Mouse (Mus musculus) CD4-positive, CD25-positive, alpha-beta regulatory T cell, adult 2 months (primary cell): ENCODE data around the gene Iqcf5.

Source experiments
- DNase-seq: peaks from one replicate; pipeline ENCODE4 v3.0.0-alpha.2; 2012; ENCODE audit warnings: low read depth, low spot score

Gene Iqcf5

DNA sequence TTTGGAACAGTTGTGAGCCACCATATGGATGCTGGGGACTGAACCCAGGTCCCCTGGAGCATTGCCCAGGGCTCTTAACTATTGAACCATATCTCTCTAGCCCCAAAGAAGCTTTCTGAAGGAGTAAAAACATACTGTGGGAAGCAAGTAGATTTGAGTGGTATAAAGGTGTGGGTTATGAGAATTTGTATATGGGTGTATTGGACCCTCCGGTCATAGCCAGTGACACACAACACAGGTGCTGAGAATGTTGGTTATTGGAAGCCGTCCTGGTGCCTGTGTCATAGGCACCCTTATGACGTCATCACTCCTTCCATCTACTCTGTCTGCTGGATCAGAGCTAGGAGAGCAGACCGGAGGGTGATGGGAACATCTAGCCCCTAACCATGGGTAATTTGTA, at the start of gene Iqcf5:
Gene Iqcf5, plus strand, starts transcription at position 301 of the 400 bp plus-strand sequence.
- DNase-seq, result no peak

GRCm38 (mm10) chr9:106464751-106465541, 49.4 kb upstream of the Iqcf5 start:
- peak; percentile 46 for DNase-seq

DNA sequence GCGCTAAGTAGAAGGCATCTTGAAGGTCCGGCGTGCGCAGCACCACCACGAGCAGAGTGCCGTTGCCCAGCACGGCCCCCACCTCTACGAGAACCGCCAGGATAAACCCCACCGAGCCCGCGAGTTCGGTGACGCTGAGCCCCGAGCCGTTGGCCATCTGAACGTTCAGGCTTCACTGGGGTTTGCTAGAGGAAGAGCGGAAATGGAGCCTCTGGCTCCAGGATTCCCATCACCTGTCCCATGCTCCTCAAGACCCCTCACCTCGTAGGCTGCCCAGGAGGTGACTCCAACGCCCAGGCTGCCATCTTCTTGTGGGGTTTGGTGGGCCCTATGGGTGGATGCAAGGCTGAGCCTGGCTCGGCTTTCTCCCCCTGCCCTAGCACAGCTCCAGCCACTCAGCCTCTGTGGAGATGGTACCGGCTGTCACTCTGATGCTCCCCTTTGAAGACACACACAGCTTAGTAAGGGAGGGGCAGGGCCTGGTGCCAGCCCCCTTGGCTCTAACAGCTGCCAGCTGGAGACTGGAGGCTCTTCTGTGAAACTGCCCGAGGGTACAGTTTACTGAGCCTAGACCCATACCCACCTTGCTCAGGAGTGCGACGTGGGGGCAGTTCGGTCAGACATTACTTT, 48.7 kb upstream of the Iqcf5 start, which contains the start of gene Gpr62:
Gene Gpr62, minus strand, starts transcription at position 368 of the 630 bp plus-strand sequence.
- no peak for DNase-seq

GRCm38 (mm10) chr9:106466721-106467120, 47.7 kb upstream of the Iqcf5 start:
- no peak for DNase-seq

DNA sequence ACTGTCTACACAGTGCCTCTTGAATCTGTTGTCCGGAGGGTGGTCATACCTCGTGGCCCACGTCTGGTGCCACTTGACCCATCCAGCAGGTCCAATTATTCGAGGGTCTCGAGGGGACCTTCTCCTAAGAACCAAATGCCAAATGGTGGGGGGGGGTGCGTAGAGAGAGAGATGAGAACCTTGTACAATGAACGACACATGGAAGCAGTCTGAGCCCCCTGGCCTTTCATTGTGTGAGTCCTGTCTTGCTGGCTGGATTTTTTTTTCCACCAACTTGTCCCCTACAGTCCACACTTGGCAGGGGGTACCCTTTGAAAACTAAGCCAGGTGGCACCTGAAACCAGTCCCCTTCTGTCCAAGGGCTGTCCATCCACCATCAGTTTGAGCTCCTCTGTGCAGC, 46.6 kb upstream of the Iqcf5 start:
- DNase-seq, result no peak

DNA sequence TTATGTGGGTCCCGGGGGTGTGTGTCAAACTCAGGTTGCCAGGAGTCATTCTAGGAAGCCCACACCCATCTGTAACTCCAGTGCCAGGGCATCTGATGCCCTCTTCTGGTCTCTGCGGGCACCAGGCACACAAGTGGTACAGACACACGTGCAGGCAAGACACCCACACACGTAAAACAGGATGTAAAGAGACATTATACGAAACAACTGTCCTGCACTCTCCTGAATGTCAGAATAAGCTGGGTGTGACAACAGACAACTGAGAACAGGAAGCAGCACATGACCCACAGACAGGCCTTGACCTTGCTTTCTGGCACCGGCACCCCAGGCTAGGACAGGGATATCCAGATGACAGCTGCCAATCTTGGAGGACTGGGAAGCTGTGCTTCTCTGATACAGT, 45.1 kb upstream of the Iqcf5 start:
- DNase-seq, result peak; percentile 50

DNA sequence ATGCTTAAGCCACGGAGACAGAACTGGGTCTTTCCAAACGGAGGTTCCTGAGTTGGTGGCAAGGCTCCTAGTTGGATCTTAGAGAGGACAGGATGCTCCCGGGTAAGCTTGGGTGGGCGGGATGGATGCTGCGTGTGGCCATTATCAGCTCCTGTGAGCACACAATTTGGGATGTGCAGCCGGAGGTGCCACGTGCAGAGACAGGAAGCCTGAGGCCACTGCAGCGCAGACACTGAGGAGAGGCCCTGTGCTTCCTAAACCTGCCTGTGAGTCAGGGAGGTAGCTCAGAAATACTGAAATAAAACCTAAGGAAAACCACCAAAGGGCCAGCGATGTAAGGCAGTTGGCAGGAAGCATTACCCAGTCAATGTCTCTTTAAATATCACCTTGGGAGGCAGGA, 44.6 kb upstream of the Iqcf5 start:
- no peak for DNase-seq

DNA sequence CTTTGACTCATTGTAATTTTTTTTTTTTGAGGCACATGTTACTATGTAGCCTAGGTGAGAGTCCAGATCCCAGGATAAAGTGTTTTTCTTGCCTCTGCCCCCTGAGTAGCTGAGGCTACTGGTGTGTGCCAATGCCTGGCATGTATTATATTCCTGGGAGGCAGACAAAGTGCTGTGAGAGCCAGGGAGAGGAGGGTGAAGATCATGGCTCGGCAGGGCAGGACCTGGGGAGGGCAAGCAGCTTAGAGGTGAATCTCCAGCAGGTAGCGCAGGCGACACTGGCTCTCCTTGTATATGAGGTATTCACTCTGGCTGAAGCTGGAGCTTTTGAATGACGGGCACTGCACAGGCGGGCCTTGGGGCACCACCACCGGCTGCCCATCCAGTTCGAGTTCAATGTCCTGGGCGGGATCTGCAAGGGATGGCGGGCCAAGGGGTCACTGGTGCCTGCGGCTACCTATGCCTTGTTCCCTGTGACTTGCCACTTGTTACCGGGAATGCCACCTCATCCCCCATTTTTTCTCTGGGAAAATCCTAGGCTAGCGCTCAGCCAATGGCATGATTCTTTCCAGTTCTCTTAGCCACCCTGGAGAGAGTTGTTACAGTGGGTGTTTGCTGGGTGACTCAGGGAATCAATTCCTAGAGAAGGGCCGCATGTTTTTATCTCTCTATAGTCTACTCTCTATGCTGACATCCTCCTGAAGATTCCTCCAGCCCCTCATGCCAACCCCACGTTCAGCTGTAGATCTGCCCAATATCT, 43.2 kb upstream of the Iqcf5 start:
- no peak for DNase-seq

- no peak for DNase-seq
Measured at GRCm38 (mm10) chr9:106471892-106472291, 42.5 kb upstream of the Iqcf5 start.

- DNase-seq, result no peak
Measured at GRCm38 (mm10) chr9:106472321-106472720, 42.1 kb upstream of the Iqcf5 start.

- no peak for DNase-seq
Measured at GRCm38 (mm10) chr9:106473081-106473752, 41.2 kb upstream of the Iqcf5 start.

GRCm38 (mm10) chr9:106473753-106474105, 40.6 kb upstream of the Iqcf5 start:
- DNase-seq, result no peak

GRCm38 (mm10) chr9:106474456-106474855, 39.9 kb upstream of the Iqcf5 start:
- peak; percentile 83 for DNase-seq

DNA sequence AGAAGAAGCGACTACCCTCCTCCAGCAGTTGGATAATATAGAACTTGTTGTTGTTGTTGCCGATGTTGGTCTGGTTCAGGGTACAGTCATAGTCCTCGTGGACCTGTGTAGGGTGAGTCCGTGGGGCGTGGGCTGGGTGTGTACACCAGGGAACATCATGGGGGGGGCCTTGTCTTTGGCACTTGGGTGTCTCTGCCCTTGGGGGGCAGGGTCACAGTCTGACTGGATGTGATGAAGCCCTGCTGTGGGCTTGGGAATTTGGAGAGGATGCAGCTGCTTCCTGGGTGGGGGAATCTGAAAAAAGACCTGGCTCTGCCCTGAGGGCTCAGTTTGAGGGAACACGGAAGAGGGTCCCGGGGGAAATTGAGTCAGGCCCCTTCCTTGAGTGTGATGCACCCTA, 39.3 kb upstream of the Iqcf5 start:
- DNase-seq, result peak; percentile 25

DNA sequence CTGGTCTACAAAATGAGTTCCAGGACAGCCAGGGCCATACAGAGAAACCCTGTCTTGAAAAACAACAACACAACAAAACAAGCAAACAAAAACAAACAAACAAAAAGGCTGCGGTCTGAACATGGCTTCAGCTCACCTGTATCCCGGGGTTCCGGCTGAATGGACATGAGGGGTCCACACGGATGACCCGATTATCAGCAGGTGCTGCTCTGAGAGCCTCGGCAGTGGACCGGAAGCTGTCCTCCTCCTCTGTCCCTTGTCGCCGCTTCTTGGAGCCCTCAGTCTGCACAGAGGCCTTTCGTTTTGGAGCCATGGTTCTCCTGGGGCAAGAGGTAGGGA, 38.7 kb upstream of the Iqcf5 start, which contains the start of gene Rrp9:
Gene Rrp9, plus strand, starts transcription at position 301 of the 339 bp plus-strand sequence.
- DNase-seq, result no peak

DNA sequence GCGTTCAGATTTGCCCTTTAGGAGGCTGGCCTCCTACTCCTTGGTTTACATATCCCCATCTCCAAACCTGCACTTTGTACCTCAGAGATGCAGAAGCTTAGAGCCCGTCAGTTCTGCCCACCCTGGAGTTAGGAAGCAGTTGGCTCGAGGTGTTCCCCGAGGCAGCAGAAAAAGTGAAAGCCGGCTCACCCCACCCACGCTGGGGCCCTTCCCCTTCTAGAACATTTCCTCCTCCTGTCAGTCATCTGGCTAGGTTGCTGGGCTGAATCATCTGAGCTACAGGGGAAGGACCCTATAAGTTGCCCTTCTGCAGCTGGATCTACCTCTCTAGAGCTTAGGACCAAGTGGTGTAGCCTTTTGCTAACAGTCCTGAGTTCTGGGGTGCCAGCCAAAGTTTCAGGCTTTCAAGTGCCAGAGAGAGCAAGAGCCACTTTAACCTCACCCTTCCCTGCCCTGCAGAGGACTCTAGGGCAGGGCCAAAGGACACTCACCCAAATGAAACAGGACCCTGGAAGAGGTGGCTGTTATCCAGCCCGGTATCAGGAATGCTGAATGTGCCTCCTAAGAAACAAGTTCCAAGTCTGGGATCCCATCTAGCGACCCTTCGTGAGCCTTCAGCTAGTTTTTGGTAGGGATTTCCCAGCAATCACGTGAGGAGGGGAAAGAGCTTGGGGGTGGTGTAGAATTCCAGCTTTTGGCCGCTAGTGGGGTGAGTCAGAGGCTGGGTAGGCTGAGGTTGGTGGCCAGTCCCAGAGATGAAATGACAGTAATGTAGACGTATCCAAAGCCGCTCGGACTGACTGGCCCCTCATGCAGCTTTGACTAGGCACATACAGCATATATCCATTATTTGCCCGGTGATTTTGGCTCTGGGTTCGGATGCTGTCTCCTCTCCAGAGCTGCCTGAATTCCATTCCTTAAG, 38.1 kb upstream of the Iqcf5 start:
- peak; percentile 78 for DNase-seq

DNA sequence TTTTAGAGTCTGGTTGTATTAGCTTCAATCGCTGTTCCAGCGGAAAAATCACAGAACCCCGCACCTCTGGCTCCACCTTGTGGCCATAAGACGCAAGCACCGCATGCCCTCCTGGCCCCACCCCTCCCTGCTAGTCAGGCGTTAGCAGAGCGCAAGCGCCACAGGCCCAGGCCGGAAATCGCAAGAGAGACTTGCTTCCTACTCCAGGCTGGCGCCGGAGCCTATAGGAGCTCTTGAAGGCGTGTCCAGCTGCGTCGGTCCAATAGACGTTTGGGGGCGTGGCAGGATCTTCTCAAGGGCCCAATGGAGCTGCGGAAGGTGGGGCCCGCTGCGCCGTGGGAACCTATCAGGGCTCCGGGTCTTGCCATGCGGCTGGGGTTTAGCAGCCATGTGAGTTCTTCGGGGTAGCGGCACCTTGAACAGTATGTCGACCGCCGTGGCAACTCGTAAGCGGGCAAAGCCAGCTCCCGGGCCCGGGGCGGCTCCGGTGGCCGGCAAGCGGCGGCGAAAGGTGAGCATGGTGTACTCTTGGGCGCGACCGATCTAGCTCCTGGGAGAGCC, 37.4 kb upstream of the Iqcf5 start, which contains the start of gene Parp3:
Gene Parp3, minus strand, starts transcription at position 26 of the 561 bp plus-strand sequence.
- peak; percentile 100 for DNase-seq

DNA sequence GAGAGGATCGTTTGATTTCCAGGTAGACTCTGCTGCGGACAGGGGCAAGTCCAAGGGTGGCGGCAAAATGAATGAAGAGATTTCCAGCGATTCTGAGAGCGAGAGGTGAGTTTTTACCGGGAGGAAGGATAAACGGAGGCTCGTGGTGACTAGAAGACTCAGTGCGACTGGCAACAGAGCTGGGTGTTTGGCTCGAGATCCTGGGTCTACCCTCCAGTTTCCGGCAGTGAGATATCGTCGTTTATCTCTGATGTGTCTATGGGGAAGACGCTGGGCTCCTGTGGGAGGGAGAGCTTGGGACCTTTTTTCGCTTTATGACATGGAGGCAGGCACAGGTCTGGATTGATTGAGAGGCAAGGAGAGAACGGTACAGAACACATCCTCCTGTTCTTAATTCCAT, 36.7 kb upstream of the Iqcf5 start:
- DNase-seq, result peak; percentile 32

GRCm38 (mm10) chr9:106478101-106478500, 36.3 kb upstream of the Iqcf5 start:
- no peak for DNase-seq

- DNase-seq, result no peak
Measured at GRCm38 (mm10) chr9:106480541-106480940, 33.8 kb upstream of the Iqcf5 start.
